Mouse (Mus musculus): ENCODE data around the gene Map3k10. TPM values are rescaled to one million over a fixed set of nuclear protein-coding genes. Genes with fewer than 3 reads are reported as not detected.
A peak's percentile ranks its signal among the peaks of the same experiment; 100 is the strongest.

Map3k10 gene
- total RNA-seq, 1 experiment from 2014 or later, result 3.3 TPM

DNA sequence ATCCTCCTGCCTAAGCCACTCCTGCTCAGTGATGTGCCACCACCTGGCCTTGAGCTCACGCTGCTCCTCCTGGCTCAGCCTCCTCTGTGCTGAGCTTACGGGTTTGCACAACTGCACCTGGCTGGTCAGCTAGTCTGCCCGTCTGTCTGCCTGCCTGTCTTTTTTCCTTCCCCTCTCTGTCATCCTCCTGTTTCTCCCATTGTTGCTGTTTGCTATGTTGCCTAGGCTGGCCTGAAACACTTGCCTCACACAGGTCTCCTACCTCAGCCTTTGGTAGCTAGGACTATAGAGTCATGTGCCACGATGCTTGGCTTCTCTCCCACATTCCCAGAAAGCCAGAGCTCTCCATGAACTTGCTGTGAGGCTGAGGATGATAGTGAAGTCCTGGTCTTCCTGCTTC lies 61.5 kb downstream of the Map3k10 start:
- ATAC-seq (replicated peaks; ENCODE audit: low read depth, poor library complexity, severe bottlenecking), result no peak

DNA sequence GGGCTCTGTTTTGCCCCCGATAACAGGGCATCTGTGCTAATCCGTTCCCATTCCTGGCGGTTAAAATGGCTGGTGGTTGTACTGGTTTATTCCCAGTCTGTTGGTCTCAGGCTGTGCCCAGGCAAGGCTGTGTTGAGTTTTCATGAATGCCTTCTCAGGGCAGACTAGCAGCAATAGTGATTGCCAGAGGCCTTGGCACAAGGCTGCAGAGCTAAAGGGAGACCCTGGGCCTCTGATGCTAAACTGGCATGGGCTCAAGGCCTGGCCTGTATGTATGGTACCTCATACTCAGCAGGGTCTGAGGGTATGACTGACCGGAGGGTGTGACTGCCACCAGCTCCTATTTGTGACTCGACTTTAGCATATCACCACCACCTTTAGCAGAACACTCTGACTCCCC lies 63.5 kb downstream of the Map3k10 start:
- ATAC-seq (replicated peaks; ENCODE audit: low read depth, poor library complexity, severe bottlenecking), result no peak

DNA sequence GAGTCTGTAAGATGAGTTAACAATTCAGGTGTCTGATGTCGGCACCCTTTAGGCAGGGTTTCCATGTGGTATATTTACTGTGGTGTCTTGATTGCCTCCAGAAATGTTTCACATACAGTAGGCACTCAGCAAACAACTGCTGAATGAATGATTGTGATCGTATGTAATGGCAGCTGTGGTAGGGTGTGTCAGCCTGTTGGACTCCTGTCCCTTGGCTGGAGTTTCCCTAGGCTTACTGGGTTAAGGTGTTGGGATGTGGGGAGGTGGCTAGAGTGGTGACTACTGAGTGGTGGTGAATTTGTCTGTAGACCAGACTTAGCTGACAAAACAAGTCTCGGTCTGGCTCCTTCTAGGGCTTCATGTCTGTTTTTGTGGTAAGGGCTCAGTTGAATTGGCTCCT lies 64.0 kb downstream of the Map3k10 start:
- no peak for ATAC-seq (replicated peaks; ENCODE audit: low read depth, poor library complexity, severe bottlenecking)

DNA sequence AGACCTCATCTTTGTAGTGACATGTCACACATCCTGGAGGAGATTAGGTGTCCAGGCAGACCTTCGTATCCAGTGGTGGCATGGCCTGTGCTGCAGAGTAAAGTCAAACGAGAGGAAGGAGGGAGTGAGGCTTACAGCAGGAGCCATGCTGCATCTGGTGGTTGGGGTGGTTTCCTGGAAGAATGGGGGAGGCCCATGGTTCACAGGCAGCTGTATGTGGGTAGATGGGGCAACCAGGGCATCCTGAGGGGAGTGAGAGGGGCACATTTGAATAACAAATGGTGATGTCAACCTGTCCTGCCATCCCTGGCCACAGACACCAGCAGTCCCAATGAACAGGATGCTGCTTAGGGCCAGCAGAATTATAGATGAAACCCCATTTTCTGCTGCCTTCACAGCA lies 64.7 kb downstream of the Map3k10 start:
- ATAC-seq (replicated peaks; ENCODE audit: low read depth, poor library complexity, severe bottlenecking), result peak; percentile 65

DNA sequence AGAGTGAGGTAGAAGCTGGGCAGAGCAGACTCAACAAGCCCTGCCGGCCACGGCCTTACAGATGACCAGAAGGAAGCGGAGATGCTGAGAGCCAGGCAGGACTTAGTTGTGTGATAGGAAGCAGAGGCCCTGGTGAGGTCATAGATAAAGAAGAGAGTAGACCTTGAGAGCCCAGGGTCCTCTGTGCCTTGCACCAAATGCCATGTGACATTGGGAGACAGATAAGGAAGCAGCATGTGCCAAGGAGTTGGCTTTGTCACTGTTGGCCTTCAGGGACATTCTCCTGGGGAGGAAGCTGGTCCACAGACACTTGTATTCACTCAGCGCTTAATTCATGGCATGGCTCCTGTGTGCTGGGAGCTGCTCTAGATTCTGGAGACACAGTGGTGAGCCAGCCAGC lies 65.1 kb downstream of the Map3k10 start:
- peak; percentile 21; the same call in 1 of the 2 replicates for ATAC-seq (replicated peaks; ENCODE audit: low read depth, poor library complexity, severe bottlenecking)

DNA sequence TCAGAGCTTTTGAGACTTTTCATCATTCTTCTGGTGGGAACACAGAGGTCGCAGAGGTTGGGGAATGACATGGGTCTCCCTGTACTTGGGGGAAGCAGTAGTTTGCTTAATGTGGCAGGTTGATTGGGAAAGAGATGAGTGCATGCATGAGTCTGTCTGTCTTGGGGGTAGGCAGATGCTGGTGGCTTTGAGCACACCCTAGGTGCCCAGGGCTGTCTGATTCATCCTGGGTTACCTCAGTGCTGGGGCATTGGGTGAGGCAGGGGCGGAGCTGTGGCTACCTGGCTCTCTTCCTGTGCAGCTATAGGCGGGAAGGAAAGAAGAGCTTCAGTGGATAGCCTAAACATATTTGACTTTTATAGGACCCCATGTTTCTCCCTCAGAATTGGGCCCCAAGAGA lies 66.3 kb downstream of the Map3k10 start:
- 0 out of 2 replicates have a peak, but pooled peaks have one; percentile 6 for ATAC-seq (replicated peaks; ENCODE audit: low read depth, poor library complexity, severe bottlenecking)

DNA sequence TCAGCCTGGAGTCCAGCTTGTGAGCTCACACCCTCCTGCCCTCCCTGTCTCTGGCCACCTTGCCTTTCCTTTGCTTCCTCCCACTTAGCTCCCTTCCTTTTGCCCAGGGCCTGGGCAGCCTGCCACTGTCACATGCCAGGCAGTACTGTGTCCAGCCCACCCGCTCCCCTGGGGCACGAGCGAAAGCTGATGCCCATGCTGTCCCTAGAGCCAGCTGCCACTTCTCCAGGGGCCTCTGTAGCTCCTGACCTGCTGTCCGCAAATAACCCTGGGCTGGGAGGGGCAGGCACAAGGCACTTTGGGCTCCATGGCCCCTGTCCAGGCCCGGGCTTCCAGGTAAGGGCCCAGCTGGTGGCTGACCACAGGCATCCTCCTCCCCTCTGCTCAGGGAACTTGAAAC lies 66.8 kb downstream of the Map3k10 start:
- ATAC-seq (replicated peaks; ENCODE audit: low read depth, poor library complexity, severe bottlenecking), result no peak

DNA sequence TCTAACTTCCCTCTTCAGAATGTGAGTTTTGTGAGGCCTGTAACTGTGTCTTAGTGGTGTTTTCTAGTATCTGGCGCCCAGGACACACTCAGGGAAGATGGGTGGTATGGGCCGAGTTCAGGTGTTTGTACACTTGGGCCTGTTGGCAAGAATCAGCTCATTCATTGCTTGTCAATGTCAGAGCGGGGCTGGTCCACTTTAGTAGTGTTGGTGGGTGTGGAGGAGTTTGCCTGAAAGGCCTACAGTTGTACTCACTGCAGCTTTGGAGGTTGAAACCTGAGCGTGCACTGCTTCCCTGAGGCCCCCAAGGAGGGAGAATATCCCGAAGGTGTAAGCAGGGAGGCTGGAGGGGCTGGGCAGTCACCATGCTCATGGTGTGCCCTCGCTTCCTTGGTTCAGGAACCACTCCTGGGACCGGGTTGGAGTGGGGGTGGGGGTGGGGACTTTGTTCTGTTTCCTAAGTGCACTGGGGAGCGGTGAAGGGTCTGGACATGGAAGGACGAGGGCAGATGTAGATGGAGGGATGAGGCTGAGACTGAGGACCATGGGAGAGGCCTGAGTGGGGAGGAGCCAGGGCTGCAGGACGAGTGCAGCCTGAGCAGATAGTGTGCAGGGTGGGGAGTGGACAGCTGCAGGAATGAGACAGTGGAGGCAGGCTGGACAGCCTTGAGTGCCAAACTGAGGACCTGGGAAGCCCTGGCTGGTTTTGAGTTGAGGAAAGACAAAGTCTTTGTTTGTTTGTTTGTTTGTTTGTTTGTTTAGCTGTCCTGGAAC lies 67.7 kb downstream of the Map3k10 start:
- ATAC-seq (replicated peaks; ENCODE audit: low read depth, poor library complexity, severe bottlenecking), result no peak

Other genes with a start within 250 kb of the Map3k10 start
- gene Sptbn4, start 226.9 kb downstream of the Map3k10 start, total RNA-seq (2017), result 0.34 TPM in 1 of 2 replicates, not detected in the other
- 78.0 and 98.4 TPM in 2 replicates for gene Blvrb, start 226.6 kb downstream of the Map3k10 start, total RNA-seq (2017)
- 9.6 and 13.1 TPM in 2 replicates for gene Sertad3, start 200.8 kb downstream of the Map3k10 start, total RNA-seq (2017)
- 11.5 and 14.0 TPM in 2 replicates for gene Sertad1, start 187.7 kb downstream of the Map3k10 start, total RNA-seq (2017)
- gene Prx, start 175.3 kb downstream of the Map3k10 start, total RNA-seq (2017), result 1.2 and 1.8 TPM in 2 replicates
- 1.1 TPM in 1 of 2 replicates, not detected in the other for gene Hipk4, start 151.3 kb downstream of the Map3k10 start, total RNA-seq (2017)
- gene Pld3, start 121.4 kb downstream of the Map3k10 start, total RNA-seq (2017), result 5.5 and 6.0 TPM in 2 replicates
- 15.0 and 18.0 TPM in 2 replicates for gene 2310022A10Rik, start 121.4 kb downstream of the Map3k10 start, total RNA-seq (2017)
- gene Akt2, start 83.0 kb downstream of the Map3k10 start, total RNA-seq (2017), result 43.7 and 49.5 TPM in 2 replicates
- 0.29 TPM in 1 of 2 replicates, not detected in the other for gene Ttc9b, start 20.7 kb downstream of the Map3k10 start, total RNA-seq (2017)
- gene Zfp607b, start 14.7 kb upstream of the Map3k10 start, total RNA-seq (2017), result 0.63 and 0.73 TPM in 2 replicates
- gene Zfp60, start 56.8 kb upstream of the Map3k10 start, total RNA-seq (2017), result 12.5 and 13.2 TPM in 2 replicates
- 6.7 and 9.8 TPM in 2 replicates for gene Zfp626, start 132.6 kb upstream of the Map3k10 start, total RNA-seq (2017)
- 5.0 and 8.3 TPM in 2 replicates for gene Zfp59, start 164.0 kb upstream of the Map3k10 start, total RNA-seq (2017)
- 11.0 and 15.0 TPM in 2 replicates for gene Zfp607a, start 182.9 kb upstream of the Map3k10 start, total RNA-seq (2017)